Mouse (Mus musculus) neural tube, embryonic 14.5 days (tissue): Measurements from ENCODE around the gene Lgmn. TPM values are rescaled to one million over a fixed set of nuclear protein-coding genes. Genes with fewer than 3 reads are reported as not detected.

Experiments
- ATAC-seq: fragments of 200-750 bp; cut with Nextera tagmentation; 2 replicates; pipeline ENCODE4 v1.8.0; 2017; ENCODE audit warnings: low read depth, mild to moderate bottlenecking, moderate TSS enrichment, moderate library complexity
- H3K27ac ChIP-seq: fragments of 300-500 bp; sonication (generic); 2 replicates; pipeline ENCODE4 v1.5.1; 2014; ENCODE audit warnings: low read depth, mild to moderate bottlenecking, control low read depth, low read length, moderate library complexity, mixed read lengths
- H3K27me3 ChIP-seq: fragments of 300-500 bp; sonication (generic); 2 replicates; pipeline ENCODE4 v1.6.1; 2014; ENCODE audit warnings: low read length; ENCODE audit not compliant: control insufficient read depth, insufficient read depth
- H3K36me3 ChIP-seq: fragments of 300-500 bp; sonication (generic); 2 replicates; pipeline ENCODE4 v1.6.1; 2014; ENCODE audit warnings: low read length, mixed read lengths; ENCODE audit not compliant: control insufficient read depth, insufficient read depth
- H3K4me1 ChIP-seq: fragments of 300-500 bp; sonication (generic); 2 replicates; pipeline ENCODE4 v1.6.1; 2014; ENCODE audit warnings: low read length; ENCODE audit not compliant: control insufficient read depth, insufficient read depth
- H3K4me2 ChIP-seq: fragments of 300-500 bp; sonication (generic); 2 replicates; pipeline ENCODE4 v1.6.1; 2014; ENCODE audit warnings: mild to moderate bottlenecking, low read depth, low read length, control low read depth
- H3K4me3 ChIP-seq: fragments of 300-500 bp; sonication (generic); 2 replicates; pipeline ENCODE4 v1.5.1; 2014; ENCODE audit warnings: low read depth, low read length, control low read depth, mixed read lengths
- H3K9ac ChIP-seq: fragments of 300-500 bp; sonication (generic); replicated peaks from 2 replicates; pipeline ENCODE4 v1.6.1; 2014; ENCODE audit warnings: low read depth, mild to moderate bottlenecking, control low read depth, low read length, mixed read lengths
- H3K9me3 ChIP-seq: fragments of 300-500 bp; sonication (generic); 2 replicates; pipeline ENCODE4 v1.6.1; 2016; ENCODE audit warnings: low read length; ENCODE audit not compliant: control insufficient read depth
- WGBS: fragments of 180-500 bp; shearing (Covaris S2); extraction: QIAGEN DNeasy Blood & Tissue Kit; methylation state at CpG from one replicate; pipeline ENCODE4 v1.1.7; 2014; 5-methylcytosine and 5-hydroxymethylcytosine counted together
- polyA plus RNA-seq: library from polyadenylated mRNA; unstranded; fragments of >200 nt; fragmentation: Nextera tagmentation; extraction: Ambion mirVana; gene quantifications from 2 replicates; pipeline ENCODE4 v1.2.1, GENCODE M21; 2014

The Lgmn gene
- polyA plus RNA-seq, 1 experiment from 2014 or later: 104 TPM

DNA sequence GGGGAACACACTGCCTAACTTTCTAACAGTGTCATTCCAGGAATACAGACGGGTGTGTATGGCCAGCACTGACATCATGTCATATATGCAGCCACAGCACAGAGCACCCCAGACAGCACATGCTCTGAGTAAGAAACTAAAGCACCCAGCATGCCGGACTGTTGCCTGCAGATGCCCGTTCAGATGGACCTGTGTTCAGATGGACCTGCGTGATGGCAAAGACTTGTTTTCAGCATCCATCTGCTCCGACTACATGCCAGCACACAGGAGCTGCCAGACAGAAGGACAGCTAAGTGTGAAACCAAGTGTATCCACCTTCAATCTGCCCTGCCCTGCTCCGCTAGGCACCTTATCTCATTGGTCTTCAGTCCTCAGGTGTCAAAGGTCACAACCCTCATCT is 24.9 kb downstream of the Lgmn start:
- 90% methylated on average over 6 of the region's 6 CpGs for WGBS
- no peaks in the 10 kb centered on the region for H3K4me1 ChIP-seq
- H3K9me3 ChIP-seq: no peaks in the 10 kb centered on the region
- H3K4me2 ChIP-seq: no peak overlapping the region
- no peaks in the 10 kb centered on the region for H3K27me3 ChIP-seq
- H3K4me3 ChIP-seq: no peak overlapping the region
- no peaks in the 10 kb centered on the region for H3K36me3 ChIP-seq
- H3K27ac ChIP-seq: no peak overlapping the region
- no peak overlapping the region for H3K9ac ChIP-seq
- no peak for ATAC-seq

DNA sequence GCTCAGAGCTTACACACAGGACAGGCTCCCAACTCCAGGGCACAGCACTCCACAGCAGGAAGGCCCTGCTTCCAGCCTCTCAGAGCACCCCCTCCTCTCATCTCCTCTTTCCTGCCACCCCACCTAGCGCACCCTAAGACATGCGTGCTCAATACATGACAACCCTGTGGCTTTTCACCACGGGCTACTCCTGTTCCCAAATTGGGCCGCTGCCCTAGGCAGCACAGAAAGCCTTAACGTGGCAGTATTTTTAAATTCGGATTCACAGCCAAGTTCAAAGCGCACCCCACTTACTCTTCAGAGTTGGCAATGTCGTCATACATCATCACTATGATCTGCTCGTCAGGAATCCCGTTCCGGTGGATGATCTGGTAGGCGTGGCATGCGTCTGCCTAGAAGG is 26.4 kb downstream of the Lgmn start:
- H3K9ac ChIP-seq: no peak overlapping the region
- no peak for ATAC-seq
- no peak overlapping the region for H3K4me2 ChIP-seq
- H3K27me3 ChIP-seq: no peaks in the 10 kb centered on the region
- no peaks in the 10 kb centered on the region for H3K9me3 ChIP-seq
- WGBS: 95% methylated on average over 13 of the region's 13 CpGs
- H3K36me3 ChIP-seq: no peaks in the 10 kb centered on the region
- H3K4me1 ChIP-seq: no peaks in the 10 kb centered on the region
- no peak overlapping the region for H3K4me3 ChIP-seq
- no peak overlapping the region for H3K27ac ChIP-seq

DNA sequence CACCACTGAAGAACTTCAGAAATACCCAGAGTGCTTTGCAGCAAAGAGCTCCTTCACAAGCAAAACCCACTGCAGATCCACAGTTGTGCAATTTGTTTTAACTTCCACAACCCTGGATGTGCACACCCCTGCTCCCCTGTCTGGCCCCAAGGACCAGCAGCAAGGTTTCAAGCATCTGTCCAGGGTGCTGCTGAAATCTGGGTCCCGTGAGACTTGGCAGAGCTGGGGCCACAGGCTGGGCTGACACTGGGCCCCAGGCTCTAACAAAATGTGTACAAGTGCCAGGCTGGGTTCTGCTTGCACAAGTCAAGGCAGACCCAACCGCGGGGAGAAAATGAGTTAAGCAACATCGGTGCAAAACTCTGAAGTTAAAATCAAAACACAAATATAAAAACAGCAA is 41.0 kb downstream of the Lgmn start:
- no peak overlapping the region for H3K27ac ChIP-seq
- no peak for ATAC-seq
- H3K9ac ChIP-seq: no peak overlapping the region
- WGBS: 92% methylated on average over 4 of the region's 4 CpGs
- H3K36me3 ChIP-seq: peaks cover 21% of the 10 kb centered on the region
- H3K4me1 ChIP-seq: 0 out of 2 replicates have a peak, but pooled peaks cover 2% of the 10 kb centered on the region
- H3K9me3 ChIP-seq: no peaks in the 10 kb centered on the region
- no peak overlapping the region for H3K4me3 ChIP-seq
- no peak overlapping the region for H3K4me2 ChIP-seq
- H3K27me3 ChIP-seq: no peaks in the 10 kb centered on the region

DNA sequence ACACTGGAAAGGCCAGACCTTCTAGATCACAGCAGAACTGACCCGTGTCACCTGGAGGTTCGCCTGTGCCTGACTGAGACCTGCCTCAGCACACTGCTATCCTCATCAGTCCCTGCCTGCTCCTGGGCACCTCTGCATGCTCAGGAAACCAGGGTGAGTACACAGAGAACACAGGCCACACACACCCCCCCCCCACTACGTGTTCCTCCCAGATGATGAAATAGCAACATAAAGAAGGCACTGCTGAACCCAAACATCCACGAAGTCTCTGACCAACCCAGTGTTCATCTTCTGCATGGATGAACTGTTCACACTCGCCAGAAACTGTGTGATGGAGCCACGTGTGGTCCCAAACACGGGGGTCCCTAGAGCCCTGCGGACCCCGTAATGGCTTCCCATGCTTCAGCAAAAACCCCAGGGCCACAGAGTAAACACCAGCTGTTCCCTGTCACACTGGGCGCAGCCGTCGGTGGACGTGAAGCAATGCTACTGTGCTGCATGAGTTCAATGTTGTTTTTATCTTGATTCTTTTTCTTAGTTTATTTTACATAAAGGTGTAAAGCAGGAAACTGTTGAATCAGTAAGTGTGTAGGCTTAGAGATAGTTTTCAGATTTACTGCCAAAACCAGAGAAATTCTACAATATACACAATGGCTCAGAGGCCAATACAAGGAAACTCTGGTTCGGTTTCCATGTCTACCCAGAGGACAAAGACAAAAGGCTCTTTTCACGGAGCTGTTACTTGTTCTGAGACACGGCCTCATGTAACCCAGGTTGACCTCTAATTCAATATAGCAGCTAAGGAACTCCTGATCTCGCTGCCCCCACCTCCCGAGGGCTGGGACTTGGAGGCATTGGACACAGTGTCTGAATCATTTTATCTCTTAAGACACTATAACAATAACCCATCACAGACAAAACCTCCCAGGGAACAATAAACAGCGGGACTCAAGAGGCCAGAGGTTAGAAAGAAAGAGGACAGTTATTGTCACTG is 43.3 kb downstream of the Lgmn start:
- no peak overlapping the region for H3K4me2 ChIP-seq
- 22% methylated on average over 19 of the region's 19 CpGs for WGBS
- H3K36me3 ChIP-seq: peaks cover 10% of the 10 kb centered on the region
- no peak for ATAC-seq
- H3K4me3 ChIP-seq: no peak overlapping the region
- no peaks in the 10 kb centered on the region for H3K9me3 ChIP-seq
- H3K27ac ChIP-seq: no peak overlapping the region
- H3K4me1 ChIP-seq: 0 out of 2 replicates have a peak, but pooled peaks cover 2% of the 10 kb centered on the region
- no peaks in the 10 kb centered on the region for H3K27me3 ChIP-seq
- H3K9ac ChIP-seq: no peak overlapping the region

DNA sequence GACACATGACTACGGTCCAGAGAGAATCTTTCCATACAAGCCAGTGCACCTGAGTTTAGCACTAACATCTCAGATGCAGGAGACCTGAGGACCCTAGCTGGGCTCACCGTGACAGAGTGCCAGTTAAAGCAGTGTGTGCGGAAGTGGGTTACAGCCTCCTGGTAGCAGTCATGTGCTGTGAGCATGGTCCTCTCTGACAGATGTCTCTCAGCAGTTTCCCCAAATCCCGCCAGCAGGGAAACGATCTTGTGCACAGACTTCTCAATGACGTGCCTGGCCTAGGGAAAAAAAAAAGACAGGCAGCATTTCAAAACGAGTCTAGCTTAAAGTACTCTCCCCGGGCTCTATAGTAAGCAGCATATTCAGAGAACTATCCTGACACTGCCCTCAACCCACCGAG is 44.1 kb downstream of the Lgmn start:
- Histone ChIP-seq H3K27ac (no peak overlapping the region), H3K36me3 (peaks cover 10% of the 10 kb centered on the region), H3K4me3 (no peak overlapping the region), H3K4me2 (no peak overlapping the region), H3K27me3 (no peaks in the 10 kb centered on the region), H3K4me1 (0 out of 2 replicates have a peak, but pooled peaks cover 2% of the 10 kb centered on the region), H3K9ac (no peak overlapping the region), H3K9me3 (no peaks in the 10 kb centered on the region)
- WGBS: 64% methylated on average over 9 of the region's 9 CpGs
- no peak for ATAC-seq

DNA sequence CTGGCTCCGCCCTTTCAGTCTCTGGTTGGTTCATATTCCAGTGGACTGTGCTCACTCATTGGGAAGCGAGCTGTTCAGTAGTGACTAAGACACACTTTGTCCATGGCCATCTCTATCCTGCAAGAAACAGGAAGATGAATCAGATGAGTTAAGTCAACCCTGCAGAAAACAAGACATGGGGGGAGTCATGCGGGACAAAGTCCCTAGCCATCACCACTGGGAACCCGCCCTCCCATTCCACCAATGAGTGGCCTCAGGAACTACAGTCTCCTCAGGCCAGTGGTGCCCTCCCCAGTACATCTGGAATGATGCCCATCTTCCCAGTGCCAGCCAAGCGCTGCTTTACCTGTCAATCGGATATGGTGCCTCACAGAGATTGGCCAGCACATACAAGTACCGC is 45.1 kb downstream of the Lgmn start:
- Histone ChIP-seq H3K27me3 (no peaks in the 10 kb centered on the region), H3K36me3 (peaks cover 3% of the 10 kb centered on the region; the same call in 1 of the 2 replicates), H3K4me2 (no peak overlapping the region), H3K9ac (no peak overlapping the region), H3K4me1 (0 out of 2 replicates have a peak, but pooled peaks cover 2% of the 10 kb centered on the region), H3K9me3 (no peaks in the 10 kb centered on the region), H3K4me3 (no peak overlapping the region), H3K27ac (no peak overlapping the region)
- WGBS: 93% methylated on average over 7 of the region's 7 CpGs
- no peak for ATAC-seq

DNA sequence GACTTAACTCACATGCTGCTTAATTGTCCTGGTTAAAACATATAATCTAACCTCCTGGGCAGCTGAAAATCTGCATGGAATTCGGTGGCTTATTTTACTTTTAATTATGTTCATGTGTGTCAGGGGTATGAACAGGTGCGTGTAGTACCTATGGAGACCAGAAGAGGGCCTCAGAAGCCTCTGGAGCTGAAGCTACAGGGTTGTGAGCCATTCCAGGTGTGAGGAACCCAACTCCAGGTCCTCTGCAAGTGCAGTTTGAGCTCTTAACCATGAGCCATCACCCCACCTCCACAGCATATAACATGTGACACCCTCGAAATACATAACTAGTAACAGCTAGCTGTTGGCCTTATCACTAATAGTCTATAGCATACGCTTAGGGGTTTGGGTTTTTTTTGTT is 47.6 kb downstream of the Lgmn start:
- H3K4me2 ChIP-seq: no peak overlapping the region
- no peaks in the 10 kb centered on the region for H3K9me3 ChIP-seq
- H3K36me3 ChIP-seq: no peaks in the 10 kb centered on the region
- H3K4me1 ChIP-seq: 0 out of 2 replicates have a peak, but pooled peaks cover 2% of the 10 kb centered on the region
- no peak overlapping the region for H3K9ac ChIP-seq
- ATAC-seq: no peak
- 64% methylated on average over 4 of the region's 4 CpGs for WGBS
- no peak overlapping the region for H3K27ac ChIP-seq
- no peak overlapping the region for H3K4me3 ChIP-seq
- no peaks in the 10 kb centered on the region for H3K27me3 ChIP-seq

DNA sequence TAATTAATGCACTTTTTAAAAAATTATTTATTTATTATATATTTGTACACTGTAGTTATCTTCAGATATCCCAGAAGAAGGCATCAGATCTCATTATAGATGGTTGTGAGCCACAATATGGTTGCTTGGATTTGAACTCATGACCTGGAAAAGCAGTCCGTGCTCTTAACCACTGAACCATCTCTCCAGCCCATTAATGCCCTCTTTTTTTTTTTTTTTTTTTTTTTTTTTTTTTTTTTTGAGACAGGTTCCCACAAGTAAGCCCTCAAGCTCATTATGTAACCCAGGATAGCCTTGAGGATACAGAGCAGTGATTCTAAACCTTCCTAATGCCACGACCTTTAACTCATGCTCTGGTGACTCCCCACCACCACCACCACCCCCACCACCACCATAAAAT is 48.5 kb downstream of the Lgmn start:
- H3K4me2 ChIP-seq: no peak overlapping the region
- no peaks in the 10 kb centered on the region for H3K9me3 ChIP-seq
- H3K4me1 ChIP-seq: 0 out of 2 replicates have a peak, but pooled peaks cover under 1% of the 10 kb centered on the region
- 93% methylated on average over 2 of the region's 2 CpGs for WGBS
- no peak overlapping the region for H3K9ac ChIP-seq
- no peak overlapping the region for H3K4me3 ChIP-seq
- H3K27me3 ChIP-seq: no peaks in the 10 kb centered on the region
- ATAC-seq: no peak
- H3K27ac ChIP-seq: no peak overlapping the region
- H3K36me3 ChIP-seq: no peaks in the 10 kb centered on the region

DNA sequence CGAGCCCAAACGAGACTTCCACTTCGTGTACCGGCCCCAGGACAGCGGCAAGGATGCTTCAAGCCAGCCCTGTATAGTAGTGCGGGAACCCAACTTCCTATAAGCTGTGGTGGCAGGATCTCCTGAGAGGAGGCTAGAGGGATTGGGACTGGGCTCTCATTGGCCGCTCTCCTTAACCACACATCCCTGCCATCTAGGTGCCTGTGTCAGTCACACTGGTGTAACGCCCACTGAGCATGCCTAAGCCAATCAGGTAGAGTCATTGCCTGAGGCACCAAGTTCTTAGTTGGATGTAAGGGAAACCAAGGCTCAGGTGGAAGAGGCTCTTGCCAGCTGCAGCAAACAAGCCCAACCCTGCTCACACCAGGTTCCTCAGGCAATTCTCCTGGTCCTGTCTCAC is 49.6 kb downstream of the Lgmn start:
- Histone ChIP-seq H3K4me3 (no peak overlapping the region), H3K36me3 (no peaks in the 10 kb centered on the region), H3K27ac (no peak overlapping the region), H3K9ac (no peak overlapping the region), H3K4me2 (no peak overlapping the region), H3K4me1 (no peaks in the 10 kb centered on the region), H3K9me3 (no peaks in the 10 kb centered on the region), H3K27me3 (no peaks in the 10 kb centered on the region)
- 35% methylated on average over 8 of the region's 8 CpGs for WGBS
- ATAC-seq: no peak
